Mouse (Mus musculus) liver, adult 2 months (tissue): Measurements from ENCODE around the gene Nucb2.

Experiments used
- CTCF ChIP-seq: fragments of 200-500 bp; IDR thresholded peaks from 2 replicates; pipeline ENCODE4 v1.5.1; 2011; ENCODE audit warnings: low read depth, low read length, control low read depth
- POLR2A ChIP-seq: fragments of 200-500 bp; IDR thresholded peaks from 2 replicates; pipeline ENCODE4 v1.6.1; 2011; ENCODE audit warnings: low read length, control low read depth; ENCODE audit not compliant: insufficient read depth; ENCODE audit errors: extremely low read depth

DNA sequence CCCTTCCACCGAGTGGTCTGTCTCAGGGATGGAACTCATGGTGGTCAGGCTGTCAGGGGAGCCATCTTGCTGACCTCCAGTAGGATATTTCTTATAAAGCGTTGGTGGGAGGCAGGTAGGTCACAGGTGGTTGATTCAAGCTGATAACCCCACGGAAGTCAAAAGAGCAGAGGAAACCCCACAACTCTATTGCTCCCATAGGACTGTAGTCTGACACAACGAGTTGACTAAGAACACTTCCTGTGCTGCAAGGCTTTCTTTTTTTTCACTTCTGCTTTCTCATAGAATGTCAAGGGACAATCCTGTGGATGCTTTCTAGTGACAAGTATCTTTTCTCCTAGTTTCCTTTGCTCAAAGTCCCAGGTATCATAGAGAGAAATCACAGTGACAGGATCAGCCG lies 27.9 kb upstream of the Nucb2 start:
- TF ChIP-seq CTCF (no peak), POLR2A (no peak)
